Mouse (Mus musculus) thymus, adult 2 months (tissue): ENCODE data around the gene Akap8l.

Experiments
- CTCF ChIP-seq: fragments of 200-500 bp; IDR thresholded peaks from 2 replicates; pipeline ENCODE4 v1.5.1; 2012; ENCODE audit warnings: mild to moderate bottlenecking, control low read depth, low read length, moderate library complexity, borderline replicate concordance; ENCODE audit not compliant: control insufficient read depth, poor library complexity, insufficient read depth; ENCODE audit errors: extremely low read depth
- POLR2A ChIP-seq: fragments of 200-500 bp; IDR thresholded peaks from 2 replicates; pipeline ENCODE4 v1.6.1; 2012; ENCODE audit warnings: mild to moderate bottlenecking, low read length, control low read depth, moderate library complexity; ENCODE audit not compliant: control insufficient read depth, poor library complexity, insufficient read depth; ENCODE audit errors: extremely low read depth

DNA sequence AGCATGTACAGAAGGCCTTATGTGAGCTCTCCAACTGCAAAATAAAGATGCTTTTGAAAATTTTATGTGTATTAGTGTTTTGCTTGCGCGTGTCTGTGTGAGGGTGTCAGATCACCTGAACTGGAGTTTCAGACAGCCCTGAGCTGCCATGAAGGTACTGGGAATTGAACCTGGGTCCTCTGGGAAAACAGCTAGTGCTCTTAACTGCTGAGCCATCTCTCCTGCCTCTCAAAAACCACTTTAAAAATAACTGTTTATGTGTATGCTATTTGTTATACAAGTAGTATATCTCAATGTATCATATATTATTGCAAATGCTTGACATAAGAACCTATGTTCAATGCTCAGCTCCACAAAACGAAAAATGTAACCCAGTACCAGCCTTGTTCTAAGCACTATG, 862 bp upstream of the Akap8l start:
- no peak for TF ChIP-seq CTCF
- TF ChIP-seq POLR2A: no peak
